Mouse (Mus musculus): ENCODE data around the gene Nuak1.

DNA sequence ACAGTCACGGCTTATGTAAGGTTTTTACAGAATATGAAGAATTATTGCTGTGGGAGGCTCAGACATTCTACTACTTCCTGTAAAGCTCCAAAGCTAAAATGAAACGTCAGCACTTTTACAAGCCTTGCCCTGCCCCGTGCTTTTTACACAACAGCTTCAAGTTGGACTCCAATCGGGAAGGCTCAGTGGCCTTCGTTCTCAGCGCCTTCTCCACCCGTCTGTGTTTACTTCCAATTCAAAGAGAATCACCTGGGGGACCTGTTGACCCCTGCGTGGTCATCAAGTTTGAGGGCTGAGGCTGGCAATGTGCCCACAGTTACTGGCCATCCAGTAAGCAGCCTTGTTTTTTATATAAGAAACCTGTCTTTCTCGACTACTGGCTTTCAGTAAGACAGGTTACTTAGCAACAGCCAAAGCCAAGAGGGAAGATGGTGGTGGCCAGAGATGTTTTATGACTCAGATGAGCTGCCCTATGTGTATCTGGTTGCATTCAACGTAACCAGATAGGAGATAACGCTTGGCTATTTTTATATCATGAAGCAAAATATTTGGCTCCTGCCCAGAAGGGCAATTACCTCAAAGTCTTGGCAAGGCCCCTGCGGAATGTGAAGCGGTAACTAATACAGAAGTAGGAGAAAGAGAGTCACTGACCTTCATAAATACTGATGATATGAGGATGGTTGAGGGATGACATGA is 31.3 kb downstream of the Nuak1 start:
- TF ChIP-seq POLR2A (IDR thresholded peaks at IDR 0.05; ENCODE audit: low read depth, low read length) (no peak), CTCF (IDR thresholded peaks at IDR 0.05; ENCODE audit: borderline replicate concordance, insufficient read depth, low read length) (no peak)

Data from embryonic fibroblast, embryonic 13.5 days (primary cell).